Mouse (Mus musculus) layer of hippocampus, adult 8-10 months (tissue): ENCODE data around the gene Rhox13. TPM values are rescaled to one million over a fixed set of nuclear protein-coding genes. Genes with fewer than 3 reads are reported as not detected.

Experiments used
- DNase-seq, 2 experiments: peaks; one replicate each; pipeline ENCODE4 v3.0.0; 2022; ENCODE audit warnings: low spot score in 2 of 2
- total RNA-seq, 4 experiments: library from RNA; stranded (reverse); gene quantifications; 2 replicates each; pipeline ENCODE4 v1.2.4; 2022

Gene Rhox13
- not detected for total RNA-seq

DNA sequence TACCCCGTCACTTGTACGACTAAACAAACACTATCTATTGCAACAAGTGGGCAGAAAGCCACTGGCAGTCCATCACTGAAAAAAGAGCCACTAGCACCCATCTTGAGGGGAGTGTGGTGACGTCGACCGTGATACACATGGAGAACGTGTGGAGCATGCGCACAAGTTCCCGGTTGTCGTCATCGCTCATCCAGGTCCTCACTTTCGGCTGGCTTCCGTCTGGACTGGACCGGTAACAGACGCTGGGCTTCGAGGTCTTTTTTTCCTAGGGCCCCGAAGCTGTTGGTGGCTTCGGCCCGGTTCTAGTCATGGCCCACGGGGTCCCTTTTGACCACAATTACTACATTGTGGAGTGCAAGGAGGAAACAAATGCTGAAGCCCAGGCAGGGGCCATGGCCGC, at the start of gene Rhox13:
Gene Rhox13, plus strand, starts transcription at position 238 of the 400 bp plus-strand sequence.
- DNase-seq = no peak

DNA sequence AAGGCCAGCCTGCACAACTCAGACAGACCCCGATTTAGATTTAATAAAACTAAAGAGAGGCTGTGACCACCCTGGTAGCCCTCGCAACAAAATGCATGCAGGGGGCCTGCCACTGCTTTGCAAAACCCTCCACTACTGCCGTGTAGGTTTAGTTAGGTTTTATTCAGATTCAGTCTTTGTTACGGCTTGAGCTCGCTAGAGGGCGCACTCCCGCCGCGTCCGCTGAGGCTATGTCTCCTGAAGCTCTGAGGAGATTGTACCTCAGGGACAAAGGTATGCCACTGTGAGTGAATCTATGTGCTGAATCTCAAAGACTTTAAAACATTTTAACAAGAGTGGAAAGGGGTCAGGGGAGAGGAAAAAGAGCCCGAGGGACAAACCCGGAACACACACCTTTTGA, 36.8 kb upstream of the Rhox13 start:
- peak; percentile 4 to 26 for DNase-seq

DNA sequence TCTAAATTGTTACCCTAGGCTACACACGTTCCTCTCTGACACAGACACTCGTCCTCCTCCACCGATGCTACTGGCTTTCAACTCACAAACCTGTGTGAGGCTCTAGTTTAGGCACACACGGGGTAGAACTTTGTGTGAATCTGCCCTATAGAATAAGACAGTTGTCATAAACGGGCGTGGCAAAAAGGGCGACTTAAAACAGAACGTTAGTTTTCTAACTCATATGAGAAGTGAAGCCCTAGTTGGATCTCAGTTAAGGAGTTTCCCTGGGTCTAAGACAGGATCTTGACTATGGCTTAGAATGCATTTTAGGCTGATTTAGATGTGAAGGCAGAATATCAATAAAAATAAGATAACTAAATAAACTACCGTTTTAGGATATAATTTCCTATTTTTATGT, 36.0 kb upstream of the Rhox13 start, which contains the start of gene Rhox11:
Gene Rhox11, minus strand, starts transcription at position 101 of the 400 bp plus-strand sequence.
- DNase-seq = no peak

DNA sequence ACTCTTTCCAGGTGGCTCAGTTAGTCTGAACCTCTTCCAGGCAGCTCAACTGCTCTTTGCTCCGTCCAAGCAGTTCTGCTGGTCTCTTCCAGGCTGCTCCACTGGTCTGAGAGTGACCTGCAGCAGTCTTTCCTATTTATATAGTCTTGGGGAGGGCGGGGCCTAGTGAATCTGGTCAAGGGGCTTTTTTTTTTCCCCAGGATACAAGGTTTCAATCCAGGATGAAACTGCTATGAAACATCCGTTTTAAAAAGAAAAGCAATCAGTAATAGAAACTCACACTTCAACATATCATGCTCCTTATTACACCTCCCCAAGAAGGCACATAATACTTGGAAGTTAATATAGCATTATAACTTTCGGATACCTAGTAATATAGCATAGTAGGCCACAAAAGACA, 10.2 kb upstream of the Rhox13 start, which contains the start of gene Rhox12:
Gene Rhox12, minus strand, starts transcription at position 101 of the 400 bp plus-strand sequence.
- no peak for DNase-seq

DNA sequence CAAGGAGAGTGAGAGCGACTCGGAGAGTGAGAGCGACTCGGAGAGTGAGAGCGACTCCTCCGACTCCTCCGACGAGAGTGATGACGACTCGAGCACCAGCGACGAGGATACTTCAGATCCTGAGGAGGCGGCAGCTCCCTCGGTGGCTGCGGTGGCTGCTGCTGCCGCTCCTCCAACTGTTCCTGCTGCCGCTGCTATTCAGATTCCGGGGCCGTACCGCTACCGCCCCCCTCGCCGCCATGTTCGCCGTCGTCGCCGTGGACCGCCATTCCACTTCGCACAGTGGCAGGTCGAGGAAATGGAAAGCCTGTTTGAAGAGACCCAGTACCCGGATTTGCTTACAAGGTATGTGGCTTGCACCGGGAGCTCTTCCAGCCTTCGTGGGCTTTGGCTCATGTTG, 459 bp downstream of the Rhox13 start:
- DNase-seq = no peak

DNA sequence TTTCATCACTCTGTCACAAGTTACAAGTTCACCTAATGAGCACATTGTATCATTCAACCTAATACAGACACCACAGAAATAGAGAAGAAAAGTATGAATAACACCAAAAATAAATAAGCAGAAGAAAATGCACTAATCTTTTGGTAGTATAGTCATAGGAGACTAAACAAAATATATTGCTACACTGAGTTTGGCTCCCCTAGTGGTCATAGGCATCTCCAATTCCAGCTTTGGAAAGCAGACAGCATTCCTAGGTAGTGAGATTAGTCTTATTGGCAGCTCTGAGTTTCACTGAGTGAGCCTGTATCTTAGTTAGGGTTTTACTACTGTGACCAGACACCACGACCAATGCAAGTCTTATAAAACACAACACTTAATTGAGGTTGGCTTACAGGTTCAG, 38.1 kb downstream of the Rhox13 start:
- DNase-seq = no peak

DNA sequence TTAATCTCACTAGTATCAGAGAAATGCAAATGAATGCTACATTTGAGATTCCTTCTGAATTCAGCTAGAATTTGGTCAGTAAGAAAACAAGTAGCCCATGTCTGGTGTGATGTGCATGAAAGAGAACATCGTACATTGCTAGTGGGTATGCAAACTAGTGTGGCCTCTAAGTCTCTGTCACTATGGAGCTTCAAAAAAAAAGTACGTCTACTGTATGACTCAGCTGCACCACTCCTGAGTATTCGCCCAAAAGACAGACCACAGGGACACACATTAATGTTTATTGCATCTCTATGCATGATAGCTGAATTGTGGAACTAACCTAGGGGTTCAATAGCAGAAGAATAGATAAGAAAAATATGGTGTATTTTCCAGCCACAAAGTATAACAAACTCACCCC, 44.3 kb downstream of the Rhox13 start:
- DNase-seq = no peak

DNA sequence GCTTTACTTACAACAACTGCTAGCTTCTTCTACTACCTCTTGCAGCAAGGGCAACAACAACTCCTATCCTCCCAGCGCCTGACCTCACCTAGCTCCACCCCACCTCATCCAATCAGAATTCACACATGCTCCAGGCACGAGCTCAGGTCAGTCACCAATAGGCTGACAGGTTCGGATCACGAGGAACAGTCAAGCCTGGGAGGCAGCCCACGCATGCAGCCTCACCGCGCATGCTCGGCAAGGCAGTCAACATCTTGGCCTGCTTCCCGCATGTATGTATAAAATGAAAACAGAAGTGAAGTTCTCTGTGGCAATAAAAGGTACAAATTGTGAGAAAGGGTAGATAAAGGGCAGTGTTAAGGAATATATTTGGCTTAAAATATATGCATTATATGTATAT, 45.0 kb downstream of the Rhox13 start:
- DNase-seq = no peak

DNA sequence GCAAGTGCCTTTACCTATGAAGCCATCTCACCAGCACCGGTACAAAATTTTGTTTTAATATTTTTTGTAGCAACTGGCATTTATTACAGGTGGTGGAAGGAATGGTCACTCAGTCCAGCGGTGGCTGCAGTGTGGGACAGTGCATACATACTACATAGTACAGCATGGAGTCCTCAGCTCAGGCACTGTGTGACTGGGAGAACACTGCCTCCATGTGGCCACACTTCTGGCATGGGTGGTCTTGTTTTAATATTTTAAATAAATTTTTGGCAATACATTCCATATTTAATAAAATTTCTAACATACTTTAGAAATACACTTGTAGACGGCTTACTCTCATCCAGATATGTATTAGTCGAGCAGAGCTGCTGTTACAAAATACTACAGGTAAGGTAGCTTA, 45.6 kb downstream of the Rhox13 start:
- no peak for DNase-seq

Other genes starting within 250 kb of the Rhox13 start
- gene Rhox8, start 242.3 kb upstream of the Rhox13 start, total RNA-seq = not detected
- gene Rhox7b, start 224.0 kb upstream of the Rhox13 start, total RNA-seq = not detected
- gene Rhox9, start 219.4 kb upstream of the Rhox13 start, total RNA-seq = not detected
- gene Btg1-ps1, start 102.4 kb upstream of the Rhox13 start, total RNA-seq = not detected
- gene Btg1-ps2, start 78.1 kb upstream of the Rhox13 start, total RNA-seq = not detected
- gene Rhox10, start 54.7 kb upstream of the Rhox13 start, total RNA-seq = not detected
- gene Rhox11, start 36.1 kb upstream of the Rhox13 start, total RNA-seq = not detected
- gene Rhox12, start 10.3 kb upstream of the Rhox13 start, total RNA-seq = not detected
- 10 to 100 TPM; 21.5 to 27.4 (median 24.7) TPM for gene Zbtb33, start 68.6 kb downstream of the Rhox13 start, total RNA-seq
- 10 to 100 TPM; 35.5 to 54.0 (median 41.9) TPM for gene Tmem255a, start 131.2 kb downstream of the Rhox13 start, total RNA-seq
- gene Atp1b4, start 195.0 kb downstream of the Rhox13 start, total RNA-seq = not detected